Mouse (Mus musculus): ENCODE measurements around the gene Ubtd2. TPM values are rescaled to one million over a fixed set of nuclear protein-coding genes. Genes with fewer than 3 reads are reported as not detected.

Gene Ubtd2
- total RNA-seq (2015) (6.5 and 9.7 TPM in 2 replicates), total RNA-seq (2017) (2.6 and 4.0 TPM in 2 replicates)

DNA sequence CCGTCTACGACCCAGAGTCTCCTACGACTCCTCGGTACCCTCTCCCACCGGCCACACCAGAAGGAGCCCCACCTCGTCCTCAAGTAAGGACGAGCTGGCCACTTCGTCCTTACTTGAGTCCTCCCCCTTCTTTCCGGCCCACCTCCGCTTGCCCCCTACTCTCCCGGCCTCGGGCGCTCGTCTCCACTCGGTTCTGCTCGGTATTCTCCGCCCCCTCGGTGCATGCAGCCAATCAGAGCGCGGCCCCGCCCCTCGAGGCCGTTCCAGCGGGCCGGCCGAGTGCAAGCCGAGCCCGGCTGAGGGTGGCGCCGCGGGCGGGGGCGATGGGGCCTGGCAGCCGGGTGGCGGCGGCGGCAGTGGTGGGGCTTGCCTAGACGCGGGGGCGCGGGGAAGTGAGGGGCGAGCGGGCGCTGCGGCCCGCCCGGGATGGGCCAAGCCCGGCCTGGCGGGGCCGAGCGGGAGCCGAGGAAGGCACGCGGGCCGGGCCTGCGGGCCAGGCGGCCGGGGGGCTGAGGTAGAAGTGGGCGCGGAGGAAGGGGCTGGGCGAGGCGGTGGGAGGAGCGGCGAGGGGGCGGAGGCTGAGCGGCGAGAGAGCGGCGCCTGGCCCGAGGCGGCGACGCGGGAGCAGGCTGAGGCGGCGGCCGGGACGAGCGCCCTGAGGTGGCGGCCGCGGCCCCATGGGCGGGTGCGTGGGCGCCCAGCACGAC, at the start of gene Ubtd2:
TSS of gene Ubtd2 (plus strand) at position 571 of the 707 bp plus-strand sequence.
- peak; percentile 85 for ATAC-seq (replicated peaks; ENCODE audit: poor library complexity)

DNA sequence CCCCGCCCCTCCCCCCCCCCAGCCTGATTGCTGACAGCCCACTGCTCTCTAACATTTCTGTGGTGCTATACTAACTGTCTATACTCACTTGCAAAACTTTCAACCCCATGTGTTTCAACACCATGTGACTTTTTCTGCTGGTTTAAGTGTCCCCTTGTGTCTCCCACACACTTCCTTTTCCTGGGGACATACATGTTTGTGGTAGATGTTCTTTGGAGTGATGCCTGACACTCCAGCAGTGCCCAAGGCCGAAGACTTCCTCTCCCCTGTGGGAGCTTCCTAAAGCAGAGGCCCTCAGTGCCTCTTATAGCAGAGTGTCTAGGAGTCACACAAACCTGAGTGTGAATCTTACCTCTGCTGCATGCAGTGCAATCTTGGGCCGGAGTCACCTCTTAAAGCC, 47.3 kb upstream of the Ubtd2 start:
- peak; percentile 91 for ATAC-seq (replicated peaks; ENCODE audit: poor library complexity)

DNA sequence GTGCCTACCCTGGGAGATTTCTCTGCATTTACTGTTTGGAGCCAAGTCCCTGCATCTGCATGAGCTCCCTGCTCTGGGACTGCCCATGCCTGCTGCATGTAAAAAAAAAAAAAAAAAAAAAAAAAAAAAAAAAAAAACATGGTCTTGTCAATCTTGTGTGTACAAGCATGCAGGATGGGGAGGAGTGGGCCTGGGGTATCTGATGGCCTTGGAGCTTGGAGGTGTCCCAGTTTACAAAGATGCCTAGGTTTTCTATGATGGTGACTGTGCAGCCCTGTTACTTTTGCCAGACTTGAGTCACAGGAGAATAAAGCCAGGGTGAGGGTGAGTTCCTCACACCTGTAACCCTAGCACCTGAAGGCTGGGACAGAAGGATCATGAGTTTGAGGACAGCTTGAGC, 46.1 kb upstream of the Ubtd2 start:
- no peak for ATAC-seq (replicated peaks; ENCODE audit: poor library complexity)

DNA sequence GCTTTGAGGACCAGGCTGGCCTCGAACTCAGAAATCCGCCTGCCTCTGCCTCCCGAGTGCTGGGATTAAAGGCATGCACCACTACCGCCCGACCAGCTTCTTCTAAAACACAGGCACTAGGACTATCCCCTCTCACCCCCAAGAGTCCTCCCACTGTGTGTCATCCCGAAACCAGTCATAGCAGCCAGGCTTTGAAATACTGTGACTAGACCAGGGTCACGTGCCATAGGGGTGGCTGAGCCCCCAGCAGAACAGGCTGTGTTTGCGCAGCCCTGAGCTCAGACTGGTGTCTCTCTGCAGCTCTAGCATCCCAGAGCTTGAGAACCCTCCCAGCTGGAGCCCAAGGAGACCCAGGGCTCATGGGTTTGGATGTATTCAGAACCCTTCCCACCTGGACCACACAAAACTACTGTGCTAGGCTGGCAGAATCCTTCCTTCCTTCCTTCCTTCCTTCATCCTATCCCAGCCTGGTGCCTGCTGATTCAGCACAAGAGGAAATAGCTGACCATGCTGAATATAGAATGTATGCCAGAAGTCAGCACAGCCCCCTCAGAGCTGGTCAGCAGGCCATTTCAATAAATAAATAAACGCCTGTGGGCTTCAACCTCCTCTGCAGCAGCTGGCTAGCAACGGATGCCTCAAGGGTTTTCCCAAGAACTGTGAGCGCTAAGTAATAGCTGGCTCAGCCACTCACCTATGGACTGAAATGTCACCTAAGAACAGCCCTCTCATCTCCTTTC, 45.2 kb upstream of the Ubtd2 start:
- no peak for ATAC-seq (replicated peaks; ENCODE audit: poor library complexity)

DNA sequence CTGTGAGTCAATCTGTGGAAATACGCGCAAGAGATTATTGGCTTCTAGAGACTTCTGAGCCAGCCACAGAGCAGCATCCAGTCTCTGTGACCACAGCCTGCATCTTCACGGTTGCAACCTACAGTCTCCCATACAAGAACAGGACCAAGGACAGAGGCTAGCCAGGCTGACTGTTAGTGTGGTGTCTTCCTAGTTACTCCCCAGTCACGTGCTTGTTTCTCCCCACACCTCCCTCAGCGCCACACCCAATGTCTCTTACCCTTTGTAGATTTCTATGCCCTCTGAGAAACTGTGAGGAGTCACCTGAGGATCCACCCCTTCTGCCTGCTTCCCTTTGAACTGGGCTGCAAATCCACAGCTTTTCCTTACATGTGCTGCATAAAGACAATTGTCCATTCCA, 35.2 kb upstream of the Ubtd2 start:
- ATAC-seq (replicated peaks; ENCODE audit: poor library complexity), result no peak

DNA sequence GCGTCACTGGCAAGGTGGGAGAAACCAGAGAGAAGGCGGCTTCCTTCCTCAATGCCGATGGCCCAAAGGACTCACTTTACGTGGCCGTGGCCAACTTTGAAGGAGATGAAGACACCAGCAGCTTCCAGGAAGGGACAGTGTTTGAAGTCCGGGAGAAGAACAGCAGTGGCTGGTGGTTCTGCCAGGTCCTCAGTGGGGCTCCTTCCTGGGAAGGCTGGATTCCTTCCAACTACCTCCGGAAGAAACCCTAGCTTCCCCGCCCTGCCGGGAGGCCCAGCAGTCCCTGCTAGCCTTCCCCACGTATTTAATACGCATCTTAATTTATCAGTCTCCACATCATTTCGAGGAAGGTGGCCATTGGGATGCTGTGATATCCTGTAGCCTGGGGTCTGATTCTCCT, 31.9 kb upstream of the Ubtd2 start:
- no peak for ATAC-seq (replicated peaks; ENCODE audit: poor library complexity)

DNA sequence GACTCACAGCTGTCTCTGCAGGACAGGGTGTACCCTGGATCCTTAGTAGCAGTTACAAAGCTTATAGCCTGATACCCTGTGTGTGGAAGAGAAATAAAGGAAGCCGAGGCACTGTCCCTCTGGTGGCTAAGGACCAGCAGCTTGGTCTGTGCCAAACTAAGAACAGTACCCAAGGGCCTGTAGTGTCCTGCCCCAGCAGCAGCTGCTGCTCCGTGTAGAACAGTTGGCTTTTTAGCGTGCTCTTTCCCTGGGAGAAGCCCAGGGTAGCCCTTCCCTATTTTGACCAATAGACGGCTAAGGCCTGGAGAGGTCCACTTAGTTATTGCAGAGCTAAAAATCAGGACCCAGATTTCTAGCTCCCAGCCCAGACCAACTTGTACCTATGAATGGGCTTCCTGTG, 30.6 kb upstream of the Ubtd2 start:
- ATAC-seq (replicated peaks; ENCODE audit: poor library complexity), result no peak

DNA sequence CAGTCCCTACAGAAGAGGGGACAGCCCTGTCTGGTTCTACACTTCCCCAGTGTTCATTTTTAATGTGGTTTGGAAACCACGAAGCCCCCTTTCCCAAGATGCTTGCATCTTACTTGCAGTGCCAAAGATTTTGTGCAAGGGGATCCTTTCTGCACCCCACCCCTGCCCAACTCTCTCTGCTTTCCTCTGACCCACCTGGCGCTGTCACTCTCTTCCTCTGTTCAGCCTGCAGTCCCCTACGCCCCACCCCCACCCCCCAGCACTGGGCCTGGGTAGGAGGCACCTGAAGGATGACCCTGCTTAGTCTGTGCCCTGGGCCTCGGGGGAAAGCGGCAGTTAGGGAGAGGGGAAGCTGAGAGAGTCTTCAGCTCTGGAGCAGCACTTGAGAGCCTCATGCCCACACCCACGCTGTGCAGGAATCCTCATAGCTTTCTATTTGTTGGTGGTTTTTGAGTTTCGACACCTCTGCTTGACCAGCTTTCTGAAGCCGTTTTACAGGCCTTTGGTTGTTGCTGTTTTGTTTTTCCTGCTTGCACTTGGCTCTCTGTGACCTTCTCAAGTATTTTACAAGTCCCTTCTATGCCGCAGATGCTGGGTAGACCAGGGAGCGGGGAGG, 30.0 kb upstream of the Ubtd2 start:
- ATAC-seq (replicated peaks; ENCODE audit: poor library complexity), result peak; percentile 52

DNA sequence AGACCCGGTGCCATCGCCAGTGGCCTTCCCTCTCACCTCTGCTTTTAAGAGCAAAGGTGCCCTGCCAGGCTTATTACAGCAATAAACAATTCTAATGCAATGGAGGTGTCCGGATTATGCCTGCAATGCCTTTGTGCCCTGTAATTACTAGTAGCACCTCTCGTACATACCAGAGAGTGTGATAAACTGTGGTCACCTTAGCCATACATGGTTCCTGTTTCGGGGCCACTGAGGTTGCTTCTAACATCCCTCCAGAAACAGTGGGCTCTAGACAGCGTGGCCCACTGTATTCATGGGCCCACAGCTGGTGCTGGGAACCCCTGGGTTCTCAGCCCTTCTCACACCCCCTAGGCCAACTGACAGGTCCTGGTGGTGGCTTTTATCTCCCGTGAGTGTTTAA, 27.6 kb upstream of the Ubtd2 start:
- peak; percentile 52; the same call in 1 of the 2 replicates for ATAC-seq (replicated peaks; ENCODE audit: poor library complexity)

DNA sequence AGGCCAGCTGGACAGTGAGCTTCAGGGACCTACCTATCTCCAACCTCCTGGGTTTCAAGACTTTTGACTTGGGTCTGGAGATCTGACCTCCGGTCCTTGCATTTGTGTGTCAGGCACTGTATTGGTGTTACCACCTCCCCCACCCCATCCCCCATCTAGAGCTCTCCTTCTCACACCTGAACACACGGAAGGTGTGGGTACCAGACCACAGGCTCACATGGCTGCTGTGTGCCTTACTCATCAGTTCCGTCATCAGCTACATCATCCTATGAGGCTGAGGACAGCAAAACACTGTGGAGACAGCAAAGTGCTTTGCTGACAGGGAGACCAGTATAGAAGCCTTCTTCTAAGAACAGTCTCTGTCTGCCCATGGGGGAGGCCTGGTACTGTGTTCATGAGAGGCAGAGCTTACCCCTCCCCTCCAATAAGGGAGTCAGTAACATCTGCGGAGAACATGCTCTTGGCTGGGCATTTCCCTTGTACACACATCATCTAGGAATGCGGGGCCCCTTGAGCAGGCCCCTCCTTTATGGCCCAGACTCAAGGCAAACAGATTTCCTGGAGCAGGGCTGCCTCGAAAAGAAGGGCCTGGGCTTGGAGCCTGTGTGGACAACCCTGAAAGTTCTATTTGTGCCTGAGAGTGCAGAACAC, 19.6 kb upstream of the Ubtd2 start:
- no peak for ATAC-seq (replicated peaks; ENCODE audit: poor library complexity)

DNA sequence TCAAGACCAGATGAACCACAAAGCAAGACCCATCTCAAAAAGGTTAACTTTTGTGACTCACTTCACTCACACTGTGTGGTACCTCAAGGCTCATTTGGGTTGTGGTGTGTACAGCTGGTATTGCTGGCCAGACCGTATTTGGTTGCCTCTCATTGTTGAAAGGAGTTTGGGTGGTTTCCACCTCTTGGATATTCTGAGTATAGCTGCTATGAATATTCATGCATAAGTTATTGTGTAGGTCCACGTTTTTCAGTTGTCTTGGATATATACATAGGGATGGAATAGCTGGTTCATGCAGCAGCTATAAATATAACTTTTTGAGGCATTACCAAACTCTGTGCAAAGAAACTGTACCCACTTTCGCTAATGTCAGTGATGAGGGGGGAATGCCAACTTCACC, 12.6 kb upstream of the Ubtd2 start:
- no peak for ATAC-seq (replicated peaks; ENCODE audit: poor library complexity)

DNA sequence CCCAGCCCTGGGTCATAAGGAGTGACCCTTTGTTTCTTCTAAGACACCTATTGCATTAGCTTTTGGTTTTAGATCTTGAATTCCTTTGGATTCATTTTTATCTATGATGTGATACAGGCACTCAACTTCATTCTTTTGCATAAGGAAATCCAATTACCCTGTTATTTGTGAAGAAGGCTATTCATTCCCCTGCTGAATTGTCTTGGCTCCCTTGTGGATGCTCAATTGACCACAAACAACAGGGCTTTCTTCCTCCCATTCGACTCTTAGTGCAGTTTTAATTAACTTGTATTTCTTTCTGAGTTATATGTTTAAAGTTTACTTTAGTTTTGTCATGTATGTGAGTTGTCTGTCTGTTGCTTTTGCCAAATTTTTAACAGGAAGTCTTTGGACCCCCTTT, 10.9 kb upstream of the Ubtd2 start:
- ATAC-seq (replicated peaks; ENCODE audit: poor library complexity), result no peak

DNA sequence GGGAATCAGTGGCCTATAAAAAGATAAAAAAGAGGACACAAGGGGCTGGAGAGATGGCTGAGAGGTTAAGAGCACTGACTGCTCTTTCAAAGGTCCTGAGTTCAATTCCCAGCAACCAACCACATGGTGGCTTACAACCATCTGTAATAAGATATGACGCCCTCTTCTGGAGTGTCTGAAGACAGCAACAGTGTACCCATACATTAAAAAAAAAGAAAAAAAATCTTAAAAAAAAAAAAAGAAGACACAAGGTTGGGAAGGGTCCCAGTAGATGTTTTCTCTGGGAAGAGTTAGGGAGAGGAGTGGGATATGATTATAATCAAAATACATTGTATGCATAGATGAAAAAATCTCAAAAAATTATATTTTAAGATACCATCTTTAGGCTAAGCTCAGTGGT, 10.0 kb upstream of the Ubtd2 start:
- no peak for ATAC-seq (replicated peaks; ENCODE audit: poor library complexity)

DNA sequence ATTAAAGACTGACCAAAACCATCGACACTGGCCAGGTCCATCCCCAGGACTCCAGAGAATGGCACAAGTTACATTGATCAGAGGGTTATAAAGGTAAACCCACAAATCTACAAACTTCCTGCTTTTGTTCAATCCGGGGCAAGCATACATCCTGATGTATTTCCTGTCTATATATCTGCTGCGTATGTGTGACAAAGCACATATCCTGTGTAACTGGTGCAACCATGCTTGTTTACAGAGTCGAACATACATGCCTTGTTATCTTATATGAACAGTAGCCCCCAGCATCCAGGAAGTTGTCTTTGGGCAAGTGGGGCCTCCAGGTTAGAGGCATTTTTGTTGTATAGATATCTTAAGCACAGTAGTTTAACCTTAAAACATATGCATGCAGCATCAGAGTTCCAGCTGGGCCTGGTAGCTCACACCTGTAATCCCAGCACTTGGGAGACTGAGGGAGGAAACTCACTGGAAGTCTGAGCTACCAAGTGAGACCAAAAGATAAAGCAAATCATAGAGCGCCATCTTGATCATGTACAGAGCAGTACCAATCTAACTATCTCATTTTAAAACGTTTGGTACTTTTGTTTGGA, 9.4 kb upstream of the Ubtd2 start:
- ATAC-seq (replicated peaks; ENCODE audit: poor library complexity), result peak; percentile 77

DNA sequence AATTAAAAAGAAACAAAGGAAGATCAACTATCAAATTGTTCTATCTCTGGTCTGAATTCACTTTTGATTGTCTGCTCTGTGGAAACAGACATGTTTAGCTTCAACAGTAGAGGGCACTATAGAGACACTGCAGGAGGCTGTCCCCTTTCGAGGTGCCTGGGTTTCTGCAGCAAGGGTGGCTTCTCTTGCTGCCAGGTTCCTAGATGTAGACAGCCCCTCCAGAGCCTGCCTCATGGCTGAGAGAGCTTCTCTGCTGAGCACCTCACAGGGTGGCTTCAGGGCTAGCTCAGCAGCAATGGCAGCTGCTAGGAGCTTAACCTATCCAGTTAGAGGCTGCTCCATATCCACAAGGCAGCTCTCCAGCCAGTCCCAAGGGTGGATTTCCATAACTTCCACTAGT, 5.0 kb upstream of the Ubtd2 start:
- ATAC-seq (replicated peaks; ENCODE audit: poor library complexity), result peak; percentile 69

DNA sequence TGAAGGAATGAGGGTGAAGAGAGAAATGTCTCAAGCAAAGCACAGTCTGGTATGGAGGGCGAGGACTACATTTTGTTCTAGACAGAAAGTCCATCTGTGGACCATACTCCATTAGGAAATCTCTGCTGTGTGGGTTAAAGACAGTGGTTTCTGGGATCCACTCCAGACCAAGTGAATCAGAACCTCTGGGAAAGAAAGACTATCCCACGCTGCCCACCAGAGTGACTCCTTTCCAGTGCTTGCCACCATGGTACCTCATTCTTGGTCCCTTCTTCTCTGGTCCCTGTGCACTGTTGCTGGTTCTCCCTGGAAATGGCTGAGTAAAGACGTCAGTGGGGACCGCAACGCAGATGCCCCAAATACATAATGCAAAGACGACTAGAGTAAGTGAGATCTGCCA, 3.9 kb upstream of the Ubtd2 start:
- no peak for ATAC-seq (replicated peaks; ENCODE audit: poor library complexity)

DNA sequence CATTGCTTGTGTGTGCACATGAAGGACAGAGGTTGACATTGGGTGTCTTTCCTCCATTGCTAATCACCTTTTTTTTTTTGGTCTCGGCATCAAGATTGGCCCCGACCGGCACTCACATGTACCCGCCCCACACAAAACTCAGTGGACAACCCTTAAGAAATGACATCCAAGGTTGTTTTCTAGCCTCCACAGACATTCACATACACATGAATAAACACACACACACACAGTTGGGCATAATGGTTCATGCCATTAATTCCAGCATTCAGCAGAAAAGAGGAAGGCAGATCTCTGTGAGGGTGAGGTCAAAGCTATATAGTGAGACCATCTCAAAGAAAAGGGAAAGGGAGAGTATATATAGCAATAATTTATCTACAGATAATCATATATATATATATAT, 2.4 kb upstream of the Ubtd2 start:
- ATAC-seq (replicated peaks; ENCODE audit: poor library complexity), result no peak

DNA sequence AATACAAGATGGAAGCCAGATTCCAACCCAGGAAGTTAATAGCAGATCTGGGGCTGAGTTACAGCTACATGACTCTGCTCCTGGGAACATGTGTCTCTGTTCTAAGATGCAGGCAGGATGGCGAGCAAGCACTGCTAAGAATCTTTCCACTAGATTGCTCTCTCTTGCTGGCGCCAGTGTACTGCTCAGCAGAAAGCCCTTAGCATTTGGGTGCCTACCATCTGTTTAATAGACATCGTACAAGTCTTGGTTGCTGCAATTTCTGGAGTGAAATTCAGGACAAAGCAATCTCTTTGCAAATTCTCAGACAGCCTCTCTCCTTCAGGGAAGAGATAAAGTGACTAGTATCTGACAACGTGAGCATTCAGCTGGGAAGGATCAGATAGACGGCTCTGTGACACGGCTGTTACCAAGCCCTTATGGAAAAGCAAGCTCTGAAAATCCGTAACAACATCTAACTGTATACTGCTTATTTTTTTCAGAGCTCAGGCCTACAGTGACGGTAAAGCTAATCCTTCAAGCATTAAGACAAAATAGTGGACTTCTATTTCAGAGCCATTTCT, 1.7 kb upstream of the Ubtd2 start:
- ATAC-seq (replicated peaks; ENCODE audit: poor library complexity), result no peak

DNA sequence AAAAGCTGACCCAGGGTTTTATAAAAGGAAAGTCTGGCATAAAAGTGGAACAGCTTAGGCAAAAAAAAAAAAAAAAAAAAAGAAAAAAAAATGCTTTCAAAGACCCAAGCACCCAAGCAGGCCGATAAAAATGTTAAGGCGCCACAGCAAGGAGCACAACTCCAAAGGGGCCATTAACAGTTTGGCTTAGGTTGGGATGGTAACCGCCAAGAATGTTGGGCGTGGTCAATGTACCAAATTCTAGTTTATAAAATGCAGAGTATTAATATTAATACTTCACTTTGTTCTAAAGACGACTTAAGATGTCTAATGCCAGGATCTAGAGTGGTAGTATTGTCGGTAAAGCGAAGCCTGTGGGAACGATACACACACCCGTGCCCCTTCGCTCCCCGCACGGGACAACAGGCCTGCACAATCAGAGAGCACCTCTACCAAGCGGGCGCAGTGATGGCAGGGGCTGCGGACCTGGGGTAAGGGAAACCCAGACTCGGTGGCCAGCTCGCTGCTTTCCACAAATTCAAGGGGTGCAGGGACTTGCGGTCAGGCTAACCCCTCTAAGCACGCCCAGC, 855 bp upstream of the Ubtd2 start:
- peak; percentile 32 for ATAC-seq (replicated peaks; ENCODE audit: poor library complexity)

DNA sequence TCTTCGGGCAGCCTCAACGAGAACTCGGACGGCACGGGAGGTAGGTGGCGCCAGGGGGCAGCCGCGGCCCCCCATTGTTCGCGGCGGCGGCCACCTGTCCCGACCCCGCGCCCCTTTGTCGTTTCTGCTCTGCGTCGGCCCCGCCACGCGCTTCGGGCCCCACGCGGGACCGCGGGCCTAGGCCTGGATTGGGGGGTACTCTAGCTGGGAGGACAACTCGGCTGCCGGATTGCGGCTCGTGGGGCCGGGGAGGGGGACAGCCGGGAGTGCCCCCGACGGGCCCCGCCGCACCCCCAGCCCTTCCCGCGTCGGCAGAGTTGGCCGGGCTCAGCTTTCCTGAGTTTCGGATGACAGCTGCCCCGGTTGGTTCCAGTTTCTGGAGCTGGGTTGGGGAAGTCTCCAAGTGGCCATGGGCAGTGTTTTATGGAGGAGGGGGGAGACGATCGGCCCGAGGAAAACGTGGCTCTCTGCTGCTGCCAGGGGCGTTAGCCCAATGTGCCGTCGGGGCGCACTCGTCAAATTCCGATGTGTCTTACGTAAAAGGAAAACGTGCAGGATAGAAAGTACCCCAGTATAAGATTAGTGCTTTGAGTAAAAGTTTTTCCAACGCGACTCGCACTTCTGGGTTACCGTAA, 454 bp downstream of the Ubtd2 start:
- peak; percentile 18; the same call in 1 of the 2 replicates for ATAC-seq (replicated peaks; ENCODE audit: poor library complexity)

All from megakaryocyte progenitor cell, adult 5-6 weeks (primary cell).